Mouse (Mus musculus) olfactory bulb, adult 2 months (tissue): Measurements from ENCODE around the gene Pdgfra.

ENCODE experiments used
- CTCF ChIP-seq: fragments of 200-500 bp; IDR thresholded peaks from 2 replicates; pipeline ENCODE4 v1.5.1; 2012; ENCODE audit warnings: low read depth, mild to moderate bottlenecking, low read length, moderate library complexity; ENCODE audit not compliant: insufficient read depth
- POLR2A ChIP-seq: fragments of 200-500 bp; IDR thresholded peaks from 2 replicates; pipeline ENCODE4 v1.6.1; 2012; ENCODE audit warnings: mild to moderate bottlenecking, low read depth, low read length, moderate library complexity; ENCODE audit not compliant: insufficient read depth

DNA sequence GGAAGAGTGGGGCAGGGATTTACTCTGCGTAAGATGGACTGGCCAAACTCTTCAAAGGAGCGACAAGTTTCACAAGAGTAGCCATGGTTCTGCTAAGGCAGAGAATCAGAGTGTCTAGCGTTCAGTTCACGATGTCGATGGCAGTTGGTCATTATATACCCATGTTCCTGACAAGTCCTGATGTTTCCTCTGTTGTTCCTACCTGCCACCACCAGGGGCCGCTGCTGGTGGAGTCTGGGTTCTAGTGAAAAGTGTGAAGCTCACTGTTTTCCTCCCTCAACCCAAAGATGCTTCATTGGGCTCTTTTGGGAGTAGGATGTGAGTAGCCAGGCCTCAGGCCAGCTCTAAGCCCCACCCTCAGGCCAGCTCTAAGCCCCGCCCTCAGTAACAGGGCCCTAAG is 33.3 kb upstream of the Pdgfra start:
- TF ChIP-seq CTCF (no peak), POLR2A (no peak)
